Mouse (Mus musculus): Measurements from ENCODE around the gene Phactr1.

- TF ChIP-seq USF1 (IDR thresholded peaks at IDR 0.05; ENCODE audit: low read depth) (no peak), TCF3 (IDR thresholded peaks at IDR 0.05; ENCODE audit: insufficient read length, low read depth) (no peak), E2F4 (IDR thresholded peaks at IDR 0.05; ENCODE audit: insufficient read depth) (no peak)
Measured at GRCm38 (mm10) chr13:42711510-42711909, 31.1 kb downstream of the Phactr1 start.
